In genomic region chr7:127895442-127895841, GRCm38 (mm10) we compare ENCODE assay signal across 8 mouse cellular contexts. TPM values are rescaled to one million over a fixed set of nuclear protein-coding genes. Genes with fewer than 3 reads are reported as not detected.
DNase-seq lines count a peak whose midpoint lies in the region; ATAC-seq lines count a peak whose summit lies in the region.

Gene Gm21974, minus strand, starts transcription at chr7:127895454.
Gene Vkorc1, minus strand, starts transcription at chr7:127895617.

- peak within 1 kb of the TSS; percentile 48 for H3K27ac ChIP-seq in hindbrain, embryonic 14.5 days

- H3K9ac ChIP-seq in hindbrain, embryonic 14.5 days = peak within 1 kb of the TSS; percentile 59

- peaks cover 9% of the 10 kb centered on the region for H3K4me1 ChIP-seq in hindbrain, embryonic 14.5 days (replicated peaks; ENCODE audit: control insufficient read depth, insufficient read depth, low read length)

- H3K36me3 ChIP-seq in hindbrain, embryonic 14.5 days (replicated peaks; ENCODE audit: control insufficient read depth, insufficient read depth) = peaks cover 21% of the 10 kb centered on the region

- WGBS in hindbrain, embryonic 14.5 days = under 1% methylated on average over 26 of the region's 26 CpGs

- peak within 1 kb of the TSS; percentile 57 for H3K4me2 ChIP-seq in hindbrain, embryonic 14.5 days (replicated peaks)

- no peaks in the 10 kb centered on the region for H3K9me3 ChIP-seq in hindbrain, embryonic 14.5 days (ENCODE audit: control insufficient read depth, low read length)

- peak; percentile 87 for DNase-seq in T-cell, adult 2 months (ENCODE audit: low spot score)
- DNase-seq in cerebellum, postnatal 25 days = peak; percentile 95 to 98
- DNase-seq in frontal cortex, postnatal 25 days (ENCODE audit: low spot score in 2 of 2) = peak; percentile 86 to 89
- DNase-seq in hindbrain, embryonic 14.5 days (ENCODE audit: low spot score) = peak; percentile 93
- peak; percentile 78 for DNase-seq in layer of hippocampus, postnatal 25 days (ENCODE audit: extremely low spot score in 1 of 2, low spot score in 1 of 2)
- peak; percentile 95 for DNase-seq in lung, postnatal 14 days
- peak; percentile 95 for DNase-seq in ovary, postnatal 36 days (ENCODE audit: low spot score)
- DNase-seq in thymus, postnatal 14 days = peak; percentile 91

- H3K27me3 ChIP-seq in hindbrain, embryonic 14.5 days (ENCODE audit: control insufficient read depth, insufficient read depth, low read length) = no peaks in the 10 kb centered on the region

- peak; percentile 98 for ATAC-seq in hindbrain, embryonic 14.5 days (ENCODE audit: low FRiP score)

- H3K4me3 ChIP-seq in hindbrain, embryonic 14.5 days (replicated peaks; ENCODE audit: low read length) = peak within 1 kb of the TSS; percentile 47

RNA-seq across cellular contexts. Expression of gene Gm21974, which starts in this region (rescaled TPM):
- not detected in 2 replicates for polyA plus RNA-seq in hindbrain, embryonic 14.5 days (2014; fragmentation: Nextera tagmentation; extraction: Ambion mirVana)
- total RNA-seq in layer of hippocampus, postnatal 25 days (2021) = not detected

RNA-seq across cellular contexts. Expression of gene Vkorc1, which starts in this region (rescaled TPM):
- 71.9 and 81.8 TPM in 2 replicates for polyA plus RNA-seq in hindbrain, embryonic 14.5 days (2014; fragmentation: Nextera tagmentation; extraction: Ambion mirVana)
- total RNA-seq in layer of hippocampus, postnatal 25 days (2021) = 10 to 100 TPM; 21.6 to 30.4 TPM

Comparison
In these comparisons a context has a peak if more than half of its experiments do, and no peak if none do; other contexts are left out.
1. Peak in every context shown above with its lines: DNase-seq, ATAC-seq, H3K4me3 ChIP-seq and H3K27ac ChIP-seq.